Mouse (Mus musculus): ENCODE data around the gene Lhpp.
A peak's percentile ranks its signal among the peaks of the same experiment; 100 is the strongest.
"Not testable (repeated sequence)": the region's sequence is repeated elsewhere in the genome, so short reads cannot be mapped to it uniquely, and the experiment has no call there.

Lhpp gene

GRCm38 (mm10) chr7:132646514-132646913, 36.1 kb downstream of the Lhpp start:
- no peak for DNase-seq (ENCODE audit: low spot score)

- DNase-seq (ENCODE audit: low spot score): no peak
These were observed 44.0 kb downstream of the Lhpp start for GRCm38 (mm10) chr7:132654412-132654811.

- peak; percentile 77 for DNase-seq (ENCODE audit: low spot score)
These were observed 45.6 kb downstream of the Lhpp start for GRCm38 (mm10) chr7:132656075-132656474.

- peak; percentile 70 for DNase-seq (ENCODE audit: low spot score)
These were observed 46.1 kb downstream of the Lhpp start for GRCm38 (mm10) chr7:132656548-132656947.

DNA sequence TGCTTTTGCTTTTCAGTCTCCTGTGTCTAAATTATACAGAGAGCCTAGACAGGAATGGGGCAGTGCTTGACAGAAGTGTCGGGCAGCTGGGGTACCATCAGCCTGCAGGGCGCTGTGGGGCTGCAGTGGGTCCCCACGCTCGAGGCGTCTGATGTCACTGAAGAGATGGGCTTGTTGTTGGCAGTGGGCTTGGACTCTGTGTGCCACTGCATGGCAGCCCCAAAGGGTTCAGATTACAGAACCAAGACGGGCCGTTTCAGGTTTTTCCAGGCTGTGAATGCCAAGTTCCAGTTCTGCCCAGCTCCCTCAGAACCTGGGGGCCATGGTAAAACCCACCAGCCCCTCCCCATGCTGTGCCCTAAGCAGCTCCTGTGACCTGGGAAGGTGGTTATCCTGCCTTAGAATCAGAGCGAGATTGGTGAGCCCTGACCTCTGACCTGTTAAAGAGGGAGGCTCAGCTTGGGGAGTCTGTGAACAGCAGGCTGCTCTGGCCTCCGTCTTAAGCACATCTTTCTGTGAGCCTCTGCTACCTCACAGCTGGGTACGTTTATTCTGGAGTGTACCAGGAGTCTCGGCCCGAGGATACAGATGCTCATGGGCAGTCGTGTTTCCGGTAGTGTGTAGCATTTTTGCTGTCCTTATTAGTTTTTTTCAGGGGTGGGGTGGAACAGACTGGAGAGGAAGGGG, 47.1 kb downstream of the Lhpp start:
- no peak for DNase-seq (ENCODE audit: low spot score)

DNA sequence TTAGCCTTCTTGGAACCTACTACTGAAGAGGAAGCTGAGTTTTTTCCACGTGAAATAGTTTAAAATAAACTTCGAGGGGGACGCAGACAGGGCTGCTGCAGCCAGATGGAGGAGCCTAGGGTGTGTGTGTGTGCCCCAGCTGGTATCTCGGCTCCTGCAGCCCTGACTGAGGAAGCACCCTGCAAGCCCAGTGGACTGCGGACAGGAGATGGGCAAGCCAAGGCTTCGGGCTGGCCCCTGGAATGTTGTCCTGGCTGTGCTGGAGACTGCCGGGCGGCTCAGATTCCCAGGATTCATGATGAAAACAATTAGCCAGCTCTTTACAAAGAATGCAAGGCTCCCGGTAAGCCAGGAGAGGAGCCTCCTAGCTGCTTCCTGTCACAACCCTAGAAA, 47.6 kb downstream of the Lhpp start:
- no peak for DNase-seq (ENCODE audit: low spot score)

DNA sequence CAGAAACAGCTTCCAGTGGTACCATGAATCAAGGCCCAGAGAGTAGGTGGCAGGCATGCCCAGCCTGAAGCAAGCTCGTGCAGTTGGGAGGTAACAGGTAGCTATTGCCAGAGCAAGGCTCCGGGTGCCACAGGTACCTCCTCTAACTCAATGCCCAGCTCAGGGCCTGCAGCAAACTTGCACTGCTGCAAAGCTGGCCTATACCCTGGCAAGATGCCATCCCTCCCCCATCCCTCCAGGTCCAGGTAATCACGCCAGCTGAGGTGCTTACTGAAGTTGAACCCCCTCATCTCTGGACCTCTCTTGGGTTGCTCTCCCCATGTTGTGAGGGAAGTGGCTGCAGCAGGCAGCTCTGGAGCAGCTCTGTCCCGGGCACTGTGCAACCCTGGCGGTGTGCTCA, 48.2 kb downstream of the Lhpp start:
- no peak for DNase-seq (ENCODE audit: low spot score)

GRCm38 (mm10) chr7:132659633-132660032, 49.2 kb downstream of the Lhpp start:
- no peak for DNase-seq (ENCODE audit: low spot score)

- not testable (repeated sequence) for DNase-seq (ENCODE audit: low spot score)
These were observed 52.4 kb downstream of the Lhpp start for GRCm38 (mm10) chr7:132662831-132663230.

DNA sequence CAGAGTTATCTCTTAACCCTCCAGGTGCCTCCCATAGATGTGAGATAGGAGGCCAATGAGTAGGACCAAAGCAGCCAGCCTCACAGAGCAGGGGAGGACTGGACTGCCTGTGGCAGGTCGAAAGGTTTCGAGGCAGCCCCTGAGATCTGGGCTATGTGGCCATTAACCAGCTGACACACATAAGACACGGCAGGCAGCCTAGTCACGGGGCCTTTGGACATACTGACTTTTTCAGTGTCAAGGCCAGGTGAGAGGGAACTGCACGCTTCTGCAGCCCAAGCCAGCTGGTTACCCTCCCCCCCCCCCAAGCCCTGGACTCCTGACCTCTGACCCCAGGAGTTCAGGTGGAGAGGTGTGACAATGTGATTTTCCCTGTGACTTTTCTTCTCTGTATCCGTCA, 54.4 kb downstream of the Lhpp start:
- no peak for DNase-seq (ENCODE audit: low spot score)

- no peak for DNase-seq (ENCODE audit: low spot score)
These were observed 55.4 kb downstream of the Lhpp start for GRCm38 (mm10) chr7:132665664-132666382.

DNA sequence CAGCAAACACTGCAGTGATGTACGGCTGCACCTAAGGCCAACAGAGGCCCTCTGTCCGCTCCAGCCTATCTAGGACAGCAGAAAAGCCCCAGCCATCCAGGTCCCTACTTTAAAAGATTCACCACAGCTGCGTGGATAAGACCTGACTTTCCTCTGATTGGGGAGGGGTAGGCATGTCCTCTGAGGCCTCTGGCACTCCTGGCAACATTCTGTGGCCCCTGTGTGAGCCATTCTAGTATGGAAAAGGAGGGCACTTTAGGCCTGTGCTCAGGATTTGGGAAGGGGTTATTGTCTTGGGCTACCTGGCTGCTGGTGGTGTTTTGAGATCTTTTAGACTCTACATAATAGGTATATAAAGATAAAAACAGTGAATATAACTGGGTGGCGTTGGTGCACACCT, 56.1 kb downstream of the Lhpp start:
- DNase-seq (ENCODE audit: low spot score): no peak

GRCm38 (mm10) chr7:132668604-132669003, 58.2 kb downstream of the Lhpp start:
- DNase-seq (ENCODE audit: low spot score): no peak

GRCm38 (mm10) chr7:132669999-132670862, 59.8 kb downstream of the Lhpp start:
- DNase-seq (ENCODE audit: low spot score): no peak

GRCm38 (mm10) chr7:132670863-132671165, 60.4 kb downstream of the Lhpp start:
- no peak for DNase-seq (ENCODE audit: low spot score)

GRCm38 (mm10) chr7:132672481-132672959, 62.1 kb downstream of the Lhpp start:
- DNase-seq (ENCODE audit: low spot score): no peak

DNA sequence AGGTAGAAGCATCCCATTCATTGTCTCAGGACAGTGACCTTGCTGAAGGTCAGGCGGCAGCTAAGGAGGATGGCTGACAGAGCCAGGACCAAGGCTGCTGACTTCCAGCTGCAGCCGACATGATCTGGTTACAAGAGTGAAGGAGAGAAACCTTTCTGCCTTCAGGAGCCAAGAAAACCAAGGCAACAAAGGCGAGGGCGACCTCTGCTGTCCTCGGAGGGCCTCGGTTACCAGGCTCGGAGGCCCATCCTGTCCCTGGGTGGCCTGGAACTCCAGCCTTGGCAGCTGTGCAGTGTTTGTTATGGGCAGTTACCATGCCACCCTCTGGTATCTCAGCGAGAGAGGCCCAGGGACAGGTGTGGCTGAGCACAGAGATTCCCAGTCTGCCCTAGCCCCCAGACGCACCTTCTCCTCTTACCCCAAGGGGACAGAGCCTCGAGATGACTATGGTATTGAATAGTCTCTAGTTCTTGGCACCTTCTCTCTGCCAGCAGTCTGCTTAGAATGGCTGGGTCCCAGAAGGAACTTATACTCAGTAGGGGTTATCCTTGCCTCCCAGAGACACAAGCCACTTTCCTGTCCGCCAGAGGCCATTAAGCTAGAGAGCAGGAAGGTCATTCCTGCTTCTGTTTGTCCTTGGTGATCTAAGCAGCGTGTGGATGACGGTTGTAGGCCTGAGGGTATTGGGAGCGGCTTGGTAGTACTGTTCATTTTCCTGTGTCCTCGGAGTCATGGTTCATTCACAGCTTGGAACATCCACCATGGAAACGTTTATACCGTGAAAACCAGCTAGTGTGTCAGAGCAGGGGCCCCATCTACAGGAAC, 63.7 kb downstream of the Lhpp start:
- no peak for DNase-seq (ENCODE audit: low spot score)

DNA sequence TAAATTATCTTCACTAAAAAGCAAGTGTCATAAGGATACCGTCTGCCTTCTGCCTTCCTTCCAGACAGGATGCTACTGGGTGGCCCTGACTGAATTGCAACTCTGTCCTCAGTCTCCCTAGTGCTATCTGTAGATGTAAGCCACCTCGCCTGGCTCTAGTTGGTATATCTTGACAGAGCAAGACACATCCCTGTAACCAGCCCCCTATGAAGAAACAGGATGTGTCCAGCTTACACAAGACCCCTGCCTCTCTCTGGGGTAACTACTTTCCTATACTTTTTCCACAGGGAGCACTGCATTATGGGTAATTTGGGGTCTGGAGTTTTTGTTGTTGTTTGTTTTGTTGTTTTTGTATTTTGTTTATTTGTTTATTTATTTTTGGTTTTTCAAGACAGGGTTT, 65.5 kb downstream of the Lhpp start:
- DNase-seq (ENCODE audit: low spot score): no peak

GRCm38 (mm10) chr7:132679117-132679516, 68.7 kb downstream of the Lhpp start:
- no peak for DNase-seq (ENCODE audit: low spot score)

DNA sequence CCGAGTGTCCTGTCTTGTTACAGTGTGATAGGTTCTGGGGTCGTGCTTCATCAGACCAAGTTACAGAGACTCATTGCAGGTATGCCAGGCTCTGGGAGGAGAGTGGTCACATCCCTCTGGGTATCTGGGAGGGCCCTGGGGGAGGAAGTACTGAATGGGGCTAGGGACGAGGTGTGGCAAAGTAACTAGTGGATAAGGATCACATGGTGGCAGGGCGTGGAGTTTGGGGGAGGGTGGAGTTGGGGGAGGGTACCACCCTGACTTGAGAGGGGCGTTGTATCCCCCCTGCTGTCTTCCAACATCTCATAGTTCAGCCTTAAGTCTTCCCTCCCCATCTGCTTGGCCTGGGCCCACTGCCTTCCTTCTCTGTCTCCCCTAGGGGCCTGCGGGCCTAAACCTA, 69.1 kb downstream of the Lhpp start:
- DNase-seq (ENCODE audit: low spot score): no peak

GRCm38 (mm10) chr7:132681296-132681695, 70.9 kb downstream of the Lhpp start:
- DNase-seq (ENCODE audit: low spot score): no peak

GRCm38 (mm10) chr7:132681831-132682230, 71.4 kb downstream of the Lhpp start:
- no peak for DNase-seq (ENCODE audit: low spot score)
